Mouse (Mus musculus): ENCODE data around the gene Leng1.

The Leng1 gene

GRCm38 (mm10) chr7:3629030-3629429 lies 36.6 kb downstream of the Leng1 start:
- no peak for DNase-seq

- peak; percentile 88 for DNase-seq
These were observed 48.2 kb downstream of the Leng1 start, which contains the start of gene Ndufa3 for GRCm38 (mm10) chr7:3617242-3617995. Gene Ndufa3, plus strand, starts transcription at chr7:3617373.

GRCm38 (mm10) chr7:3616389-3617241 lies 49.0 kb downstream of the Leng1 start:
- no peak for DNase-seq

GRCm38 (mm10) chr7:3616057-3616388 lies 49.6 kb downstream of the Leng1 start, which contains the start of gene Oscar:
Gene Oscar, minus strand, starts transcription at chr7:3616157.
- DNase-seq = no peak

GRCm38 (mm10) chr7:3614021-3614420 lies 51.6 kb downstream of the Leng1 start:
- DNase-seq = no peak

GRCm38 (mm10) chr7:3611006-3611405 lies 54.6 kb downstream of the Leng1 start:
- DNase-seq = no peak

GRCm38 (mm10) chr7:3610437-3610836 lies 55.2 kb downstream of the Leng1 start:
- DNase-seq = no peak

All from thymus, postnatal 25 days (tissue).